14 mouse cellular contexts compared by ENCODE assay signal in the genomic region with DNA sequence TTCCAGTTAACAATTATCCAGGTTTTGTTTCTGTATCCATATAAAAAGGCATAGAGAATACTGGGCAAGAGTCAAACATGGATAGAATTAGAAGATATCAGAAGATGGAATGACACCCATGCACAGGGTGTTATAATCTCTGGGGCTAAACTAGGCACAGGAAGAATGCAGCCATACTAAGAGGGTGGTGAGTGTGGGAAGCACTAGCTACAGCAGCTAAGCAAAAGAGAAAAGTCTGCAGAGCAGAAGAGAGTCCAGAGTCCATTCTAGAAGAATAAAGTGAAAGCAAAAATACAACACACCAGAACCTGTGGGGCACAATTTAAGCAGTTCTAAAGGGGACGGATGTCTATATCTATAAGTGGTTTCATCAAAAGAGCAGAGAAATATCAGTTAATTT.
"Had no signal": no experiment of that assay in that cellular context is flagged by ENCODE, and none has a peak within 500 bp of the region (broad histone marks: within the 10 kb centered on the region; RNA-seq: fewer than 3 reads in every experiment).

No protein-coding gene starts in this region.

- ATAC-seq: lung, postnatal 0 days; midbrain, embryonic 13.5 days had no signal

- DNase-seq: kidney, postnatal 4 days; liver; lung, adult 2 months; lung, postnatal 36 days; right cerebral cortex, postnatal 14 days; thymus, adult 2 months; thymus, postnatal 25 days had no signal

- H3K27me3 ChIP-seq: limb, embryonic 12.5 days; liver, embryonic 15.5 days; midbrain, embryonic 13.5 days; stomach, embryonic 15.5 days had no signal

- H3K27ac ChIP-seq: kidney, postnatal 0 days; layer of hippocampus, adult 2 months; limb, embryonic 12.5 days; liver, embryonic 15.5 days; midbrain, embryonic 13.5 days; stomach, embryonic 15.5 days had no signal

- H3K4me1 ChIP-seq: limb, embryonic 12.5 days; liver, embryonic 15.5 days; stomach, embryonic 15.5 days had no signal

- H3K4me3 ChIP-seq: layer of hippocampus, adult 2 months; limb, embryonic 12.5 days; liver, embryonic 15.5 days; midbrain, embryonic 13.5 days; stomach, embryonic 15.5 days had no signal

- H3K36me3 ChIP-seq: limb, embryonic 12.5 days; liver, embryonic 15.5 days; midbrain, embryonic 13.5 days; stomach, embryonic 15.5 days had no signal

- H3K9me3 ChIP-seq: limb, embryonic 12.5 days; liver, embryonic 15.5 days; midbrain, embryonic 13.5 days; stomach, embryonic 15.5 days had no signal

- H3K9ac ChIP-seq: limb, embryonic 12.5 days; liver, embryonic 15.5 days; midbrain, embryonic 13.5 days; stomach, embryonic 15.5 days had no signal

- H3K4me2 ChIP-seq: limb, embryonic 12.5 days; liver, embryonic 15.5 days; midbrain, embryonic 13.5 days; stomach, embryonic 15.5 days had no signal
